Mouse (Mus musculus) heart, embryonic 11.5 days (tissue): ENCODE results near the gene Ints14. TPM values are rescaled to one million over a fixed set of nuclear protein-coding genes. Genes with fewer than 3 reads are reported as not detected.
"Not testable (repeated sequence)": the region's sequence is repeated elsewhere in the genome, so short reads cannot be mapped to it uniquely, and the experiment has no call there.

Experiments used
- ATAC-seq: fragments of 200-750 bp; cut with Nextera tagmentation; replicated peaks from 2 replicates; pipeline ENCODE4 v1.8.0; 2017; ENCODE audit warnings: moderate library complexity; ENCODE audit not compliant: insufficient number of reproducible peaks, low FRiP score, low TSS enrichment
- H3K27ac ChIP-seq: fragments of 300-500 bp; sonication (generic); 2 replicates; pipeline ENCODE4 v1.5.1; 2014; ENCODE audit warnings: mild to moderate bottlenecking, low read depth, low read length
- H3K27me3 ChIP-seq: fragments of 300-500 bp; sonication (generic); 2 replicates; pipeline ENCODE4 v1.6.1; 2014; ENCODE audit warnings: mild to moderate bottlenecking, low read length, mixed read lengths; ENCODE audit not compliant: control insufficient read depth, insufficient read depth
- H3K36me3 ChIP-seq: fragments of 300-500 bp; sonication (generic); 2 replicates; pipeline ENCODE4 v1.6.1; 2014; ENCODE audit warnings: mild to moderate bottlenecking, low read length, moderate library complexity, mixed read lengths; ENCODE audit not compliant: control insufficient read depth, insufficient read depth
- H3K4me1 ChIP-seq: fragments of 300-500 bp; sonication (generic); 2 replicates; pipeline ENCODE4 v1.6.1; 2014; ENCODE audit warnings: low read length; ENCODE audit not compliant: control insufficient read depth, insufficient read depth
- H3K4me2 ChIP-seq: fragments of 300-500 bp; sonication (generic); 2 replicates; pipeline ENCODE4 v1.6.1; 2014; ENCODE audit warnings: mild to moderate bottlenecking, moderate library complexity
- H3K4me3 ChIP-seq: fragments of 300-500 bp; sonication (generic); 2 replicates; pipeline ENCODE4 v1.5.1; 2014; ENCODE audit warnings: low read depth, low read length
- H3K9ac ChIP-seq: fragments of 300-500 bp; sonication (generic); 2 replicates; pipeline ENCODE4 v1.6.1; 2014; ENCODE audit warnings: mild to moderate bottlenecking, low read depth, low read length, moderate library complexity
- H3K9me3 ChIP-seq: fragments of 300-500 bp; sonication (generic); replicated peaks from 2 replicates; pipeline ENCODE4 v1.6.1; 2016; ENCODE audit warnings: low read length; ENCODE audit not compliant: control insufficient read depth
- WGBS: fragments of 180-500 bp; shearing (Covaris S2); extraction: QIAGEN DNeasy Blood & Tissue Kit; methylation state at CpG from one replicate; pipeline ENCODE4 v1.1.7; 2014; ENCODE audit not compliant: insufficient replicate concordance; 5-methylcytosine and 5-hydroxymethylcytosine counted together
- microRNA-seq: library from miRNA; unstranded; fragments of <30 nt; microRNA quantifications from one replicate; pipeline ENCODE4, GENCODE M21; 2016; ENCODE audit warnings: borderline number of aligned reads
- polyA plus RNA-seq: library from polyadenylated mRNA; unstranded; fragments of >200 nt; fragmentation: Nextera tagmentation; extraction: Ambion mirVana; gene quantifications from 2 replicates; pipeline ENCODE4 v1.2.1, GENCODE M21; 2014

Gene Ints14
- polyA plus RNA-seq, 1 experiment from 2014 or later = 50.6 TPM

DNA sequence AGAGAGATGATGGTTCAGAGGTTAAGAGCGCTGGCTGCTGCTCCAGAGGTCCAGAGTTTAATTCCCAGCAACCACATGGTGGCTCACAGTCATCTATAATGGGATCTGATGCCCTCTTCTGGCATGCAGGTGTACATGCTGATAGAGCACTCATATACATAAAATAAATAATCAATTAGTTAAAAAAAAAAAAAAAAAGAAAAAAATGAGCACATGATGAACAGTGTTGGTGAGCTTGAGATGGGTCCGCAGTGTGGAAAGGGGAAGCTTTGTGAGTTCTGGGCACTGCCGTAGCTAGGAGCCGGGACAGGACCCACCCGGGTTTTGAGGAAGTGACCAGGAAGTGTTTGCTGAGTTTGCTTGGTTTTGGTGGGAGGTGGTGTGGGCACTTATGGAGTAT lies 70.7 kb downstream of the Ints14 start:
- not testable (repeated sequence) for H3K4me1 ChIP-seq, H3K4me2 ChIP-seq, H3K36me3 ChIP-seq, ATAC-seq, H3K9ac ChIP-seq, H3K4me3 ChIP-seq, H3K27ac ChIP-seq, H3K9me3 ChIP-seq, H3K27me3 ChIP-seq
- 61% methylated on average over 5 of the region's 5 CpGs for WGBS

DNA sequence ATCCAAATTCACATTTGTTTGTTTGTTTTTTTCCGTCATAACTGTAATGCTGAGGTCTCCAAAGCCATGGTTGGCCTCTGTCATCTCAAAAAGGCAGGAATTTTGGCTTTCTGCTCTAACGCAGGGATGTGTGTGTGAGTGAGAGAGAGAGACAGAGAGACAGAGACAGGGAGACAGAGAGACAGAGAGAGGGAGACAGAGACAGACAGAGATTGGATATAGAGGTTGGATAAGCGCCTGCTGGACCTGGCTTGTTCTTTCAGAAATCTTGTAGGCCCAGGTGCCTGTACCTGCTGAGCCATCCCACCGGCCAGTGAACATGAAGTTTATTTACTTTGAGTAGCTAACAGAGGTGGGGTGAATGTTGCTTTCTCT lies 71.2 kb downstream of the Ints14 start:
- no peak for ATAC-seq
- H3K9me3 ChIP-seq = no peaks in the 10 kb centered on the region
- H3K36me3 ChIP-seq = no peaks in the 10 kb centered on the region
- H3K4me1 ChIP-seq = peaks cover 8% of the 10 kb centered on the region
- no peaks in the 10 kb centered on the region for H3K27me3 ChIP-seq
- H3K4me2 ChIP-seq = peak overlapping the region; percentile 77
- 31% methylated on average over 4 of the region's 4 CpGs for WGBS
- H3K9ac ChIP-seq = peak overlapping the region; percentile 62; the same call in 1 of the 2 replicates
- H3K4me3 ChIP-seq = peak overlapping the region; percentile 95
- no peak overlapping the region for H3K27ac ChIP-seq

DNA sequence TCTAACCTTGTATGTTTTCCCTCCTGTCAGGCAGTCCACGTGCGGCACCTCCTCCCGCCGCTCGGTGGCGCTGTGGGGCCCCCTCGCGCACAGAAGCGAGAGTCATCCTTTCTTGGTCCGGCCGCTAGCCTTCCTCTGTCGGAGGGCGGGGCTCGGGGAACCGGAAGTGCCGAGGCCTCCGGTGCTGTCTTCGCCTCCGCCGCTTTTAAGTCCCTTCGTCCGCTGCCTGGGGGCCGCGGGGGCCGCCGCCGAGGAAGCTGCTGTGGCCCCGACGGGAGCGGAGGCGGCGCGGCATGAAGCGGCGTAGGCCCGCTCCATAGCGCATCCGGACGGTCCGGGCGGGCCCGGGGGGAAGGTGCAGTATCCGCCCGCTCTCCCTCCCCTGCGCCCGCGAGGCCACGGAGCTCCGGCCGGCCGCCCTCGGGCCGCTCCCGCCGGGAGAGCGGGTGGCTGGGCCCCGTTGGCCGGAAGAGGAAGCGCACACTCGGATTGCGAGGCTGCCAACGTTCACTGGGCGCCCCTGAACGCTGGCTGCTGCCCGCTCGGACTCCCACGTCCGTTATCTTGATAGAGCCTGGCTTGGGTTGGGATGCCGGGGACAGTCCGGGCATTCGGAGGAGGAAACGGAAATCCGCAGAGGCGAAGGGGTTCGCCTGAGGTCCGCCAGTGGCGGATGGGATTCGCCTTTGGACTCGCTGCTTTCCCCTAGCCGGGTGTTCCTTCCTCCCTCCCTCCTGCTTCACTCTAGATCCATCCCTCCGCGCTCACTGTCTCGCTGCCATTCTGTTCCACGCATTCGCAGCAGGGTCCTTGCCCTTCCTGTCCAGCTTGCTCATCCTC lies 71.8 kb downstream of the Ints14 start, which contains the start of gene Dpp8:
TSS of gene Dpp8 (plus strand) at position 146 of the 840 bp plus-strand sequence.
- H3K9me3 ChIP-seq = no peaks in the 10 kb centered on the region
- ATAC-seq = peak; percentile 86

DNA sequence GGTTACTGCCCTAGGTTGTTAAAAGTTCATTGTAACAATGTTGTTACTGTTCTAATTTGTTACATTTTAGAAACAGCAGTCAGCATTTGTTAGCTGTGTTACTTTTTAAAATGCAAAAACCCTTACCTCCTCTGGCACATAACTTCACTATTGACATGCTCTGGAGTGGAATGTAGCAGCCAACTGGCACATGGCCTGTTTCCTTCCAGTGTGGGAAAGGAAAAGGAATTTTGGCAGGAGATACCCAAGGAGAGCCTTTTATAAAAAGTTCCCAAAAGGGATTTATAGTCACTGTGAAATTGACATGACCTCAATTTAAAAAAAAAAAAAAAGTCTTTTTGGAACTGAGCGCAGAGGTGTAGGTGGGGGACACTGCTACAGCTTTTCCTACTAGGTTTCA lies 75.8 kb downstream of the Ints14 start:
- no peaks in the 10 kb centered on the region for H3K9me3 ChIP-seq
- H3K36me3 ChIP-seq = peaks cover 23% of the 10 kb centered on the region
- WGBS = 89% methylated on average over 1 of the region's 1 CpGs

More for the DNA sequence above, 71.8 kb downstream of the Ints14 start, which contains the start of gene Dpp8:
- peaks cover 8% of the 10 kb centered on the region for H3K4me1 ChIP-seq
- peak within 1 kb of the TSS; percentile 95 for H3K4me3 ChIP-seq
- H3K36me3 ChIP-seq = no peaks in the 10 kb centered on the region
- H3K9ac ChIP-seq = peak within 1 kb of the TSS; percentile 95
- no peaks in the 10 kb centered on the region for H3K27me3 ChIP-seq
- peak within 1 kb of the TSS; percentile 91 for H3K27ac ChIP-seq
- H3K4me2 ChIP-seq = peak within 1 kb of the TSS; percentile 77
- under 1% methylated on average over 84 of the region's 85 CpGs for WGBS

More for the DNA sequence above, 75.8 kb downstream of the Ints14 start:
- H3K9ac ChIP-seq = no peak overlapping the region
- H3K4me1 ChIP-seq = peaks cover 8% of the 10 kb centered on the region
- H3K27me3 ChIP-seq = no peaks in the 10 kb centered on the region
- no peak overlapping the region for H3K4me3 ChIP-seq
- no peak overlapping the region for H3K27ac ChIP-seq
- ATAC-seq = no peak
- H3K4me2 ChIP-seq = no peak overlapping the region

Small RNA genes lying within 50 kb of the gene (microRNA-seq; reads per million reads assigned to microRNA genes)
- not detected for gene Gm25640

Other genes starting within 250 kb of the Ints14 start
- gene Rab11a, start 223.1 kb upstream of the Ints14 start, polyA plus RNA-seq = 360 and 376 TPM in 2 replicates
- 7.1 and 8.4 TPM in 2 replicates for gene Dennd4a, start 149.6 kb upstream of the Ints14 start, polyA plus RNA-seq
- 0.03 and 0.07 TPM in 2 replicates for gene Slc24a1, start 9.3 kb upstream of the Ints14 start, polyA plus RNA-seq
- 55.8 and 60.2 TPM in 2 replicates for gene Hacd3, start 60.8 kb downstream of the Ints14 start, polyA plus RNA-seq
- 23.7 and 30.2 TPM in 2 replicates for gene Dpp8, start 71.5 kb downstream of the Ints14 start, polyA plus RNA-seq
- 11.4 and 11.8 TPM in 2 replicates for gene Igdcc4, start 140.6 kb downstream of the Ints14 start, polyA plus RNA-seq
- 6.3 and 6.8 TPM in 2 replicates for gene Igdcc3, start 180.3 kb downstream of the Ints14 start, polyA plus RNA-seq
- gene Parp16, start 234.4 kb downstream of the Ints14 start, polyA plus RNA-seq = 4.6 and 5.0 TPM in 2 replicates